Mouse (Mus musculus) liver, embryonic 14.5 days (tissue): ENCODE measurements around the gene Oxnad1.

Experiments used
- CTCF ChIP-seq: IDR thresholded peaks from 2 replicates; pipeline ENCODE4 v1.5.1; 2016; ENCODE audit warnings: antibody characterized with exemption, low read depth, control low read depth
- EP300 ChIP-seq: IDR thresholded peaks from 2 replicates; pipeline ENCODE4 v1.6.1; 2016; ENCODE audit warnings: antibody characterized with exemption, low read depth

GRCm38 (mm10) chr14:32093500-32094117, 8.4 kb downstream of the Oxnad1 start:
- TF ChIP-seq EP300 (no peak), CTCF (no peak)
